Mouse (Mus musculus) gastrocnemius, postnatal 4 days (tissue): Measurements from ENCODE around the gene Ctdnep1. TPM values are rescaled to one million over a fixed set of nuclear protein-coding genes. Genes with fewer than 3 reads are reported as not detected.

Experiments used
- DNase-seq, 2 experiments: peaks; one replicate each; pipeline ENCODE4 v3.0.0; 2021 to 2022; ENCODE audit warnings: low spot score in 2 of 2, mixed read lengths in 2 of 2
- total RNA-seq, 2 experiments: library from RNA; stranded (reverse); gene quantifications; 2 replicates each; pipeline ENCODE4 v1.2.3; 2021

The Ctdnep1 gene
- total RNA-seq, 2 experiments from 2014 or later: 204 to 229 TPM

DNA sequence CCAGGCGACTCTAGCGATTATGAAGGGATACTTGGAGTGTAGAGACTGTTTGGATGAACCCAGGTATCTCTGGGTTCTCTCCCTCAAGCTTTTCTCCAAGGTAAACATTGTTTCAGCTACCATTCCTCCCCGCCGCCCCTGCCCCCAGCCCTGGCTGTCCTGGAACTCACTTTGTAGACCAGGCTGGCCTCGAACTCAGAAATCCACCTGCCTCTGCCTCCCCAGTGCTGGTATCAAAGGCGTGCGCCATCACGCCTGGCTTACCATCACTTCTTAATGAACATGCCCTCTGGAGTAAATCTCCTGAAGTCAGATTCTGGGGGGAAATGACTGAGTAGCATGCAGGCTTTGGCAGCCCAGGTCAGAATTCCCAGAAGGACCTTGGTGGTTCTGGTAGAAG lies 1.3 kb downstream of the Ctdnep1 start, which contains the start of gene Elp5:
Gene Elp5 (minus strand): TSS at position 293 of the 400 bp plus-strand sequence.
- DNase-seq: no peak

DNA sequence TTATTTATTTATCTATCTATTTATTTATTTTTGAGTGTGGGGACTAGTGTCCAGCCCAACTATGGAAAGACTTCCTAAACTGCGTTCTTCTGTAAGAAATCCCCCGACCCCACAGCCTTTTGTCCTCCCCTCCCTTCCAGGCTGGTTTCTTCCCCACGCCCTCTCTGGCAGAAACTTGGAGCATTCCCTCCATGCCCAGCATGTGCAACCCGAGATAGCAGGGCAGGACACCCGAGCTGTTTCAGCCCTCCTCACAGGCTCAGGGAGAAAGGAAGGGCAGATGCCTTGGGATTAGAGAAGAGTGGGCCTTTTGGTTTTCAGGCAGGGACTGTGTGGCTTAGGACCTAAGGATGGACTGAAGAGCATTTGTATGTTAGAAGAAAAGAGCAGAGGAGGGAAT lies 1.9 kb downstream of the Ctdnep1 start:
- no peak for DNase-seq

DNA sequence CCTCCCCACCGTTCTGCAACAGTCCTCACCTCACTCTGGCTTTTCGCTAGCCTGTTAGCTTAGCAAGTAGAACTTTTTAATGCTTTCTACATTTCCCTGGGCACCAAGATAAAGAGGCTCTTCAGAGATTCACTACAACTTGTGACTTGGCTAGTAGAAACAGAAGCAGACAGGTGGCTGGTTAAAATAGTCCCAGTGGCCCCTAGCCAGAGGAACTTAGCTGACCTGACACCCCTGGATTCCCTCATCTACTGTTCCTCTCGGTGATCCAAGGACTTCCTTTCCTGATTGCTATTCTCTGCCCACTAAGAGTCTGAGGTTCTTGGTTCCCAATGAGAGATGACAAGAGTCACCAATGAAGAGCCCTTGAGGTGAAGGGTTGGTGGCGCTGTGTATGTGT lies 2.4 kb downstream of the Ctdnep1 start:
- no peak for DNase-seq

DNA sequence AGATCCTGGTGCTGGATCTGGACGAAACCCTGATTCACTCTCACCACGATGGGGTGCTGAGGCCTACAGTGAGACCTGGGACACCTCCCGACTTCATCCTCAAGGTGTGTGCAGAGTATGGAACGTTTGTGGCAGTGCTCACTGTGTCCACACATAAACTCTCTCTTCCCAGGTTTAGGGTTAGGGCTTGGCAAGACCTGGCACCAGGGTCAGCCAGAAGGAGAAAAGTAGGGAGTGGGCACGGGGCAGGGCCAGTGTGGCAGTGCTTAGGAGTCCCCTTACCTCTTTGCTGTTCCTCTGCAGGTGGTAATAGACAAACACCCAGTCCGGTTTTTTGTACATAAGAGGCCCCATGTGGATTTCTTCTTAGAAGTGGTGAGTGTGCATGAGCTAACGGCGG lies 3.5 kb downstream of the Ctdnep1 start:
- DNase-seq: no peak

DNA sequence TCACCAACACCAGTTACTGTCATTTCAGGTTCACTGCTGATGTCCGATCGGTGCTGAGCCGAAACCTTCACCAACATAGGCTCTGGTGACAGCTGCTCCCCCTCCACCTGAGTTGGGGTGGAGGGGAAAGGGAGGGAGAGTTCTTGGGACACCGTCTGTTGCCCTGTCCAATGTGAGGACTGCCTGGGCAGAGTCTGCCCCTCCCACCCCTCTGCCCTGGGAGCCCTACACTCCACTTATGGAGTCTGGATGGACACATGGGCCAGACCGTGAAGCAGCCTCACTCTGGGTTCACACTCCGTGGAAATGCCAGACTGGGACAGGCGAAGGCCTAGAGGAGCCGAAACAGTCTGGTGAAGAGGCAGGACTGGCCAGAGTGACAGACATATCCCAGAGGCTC lies 9.0 kb downstream of the Ctdnep1 start:
- no peak for DNase-seq

DNA sequence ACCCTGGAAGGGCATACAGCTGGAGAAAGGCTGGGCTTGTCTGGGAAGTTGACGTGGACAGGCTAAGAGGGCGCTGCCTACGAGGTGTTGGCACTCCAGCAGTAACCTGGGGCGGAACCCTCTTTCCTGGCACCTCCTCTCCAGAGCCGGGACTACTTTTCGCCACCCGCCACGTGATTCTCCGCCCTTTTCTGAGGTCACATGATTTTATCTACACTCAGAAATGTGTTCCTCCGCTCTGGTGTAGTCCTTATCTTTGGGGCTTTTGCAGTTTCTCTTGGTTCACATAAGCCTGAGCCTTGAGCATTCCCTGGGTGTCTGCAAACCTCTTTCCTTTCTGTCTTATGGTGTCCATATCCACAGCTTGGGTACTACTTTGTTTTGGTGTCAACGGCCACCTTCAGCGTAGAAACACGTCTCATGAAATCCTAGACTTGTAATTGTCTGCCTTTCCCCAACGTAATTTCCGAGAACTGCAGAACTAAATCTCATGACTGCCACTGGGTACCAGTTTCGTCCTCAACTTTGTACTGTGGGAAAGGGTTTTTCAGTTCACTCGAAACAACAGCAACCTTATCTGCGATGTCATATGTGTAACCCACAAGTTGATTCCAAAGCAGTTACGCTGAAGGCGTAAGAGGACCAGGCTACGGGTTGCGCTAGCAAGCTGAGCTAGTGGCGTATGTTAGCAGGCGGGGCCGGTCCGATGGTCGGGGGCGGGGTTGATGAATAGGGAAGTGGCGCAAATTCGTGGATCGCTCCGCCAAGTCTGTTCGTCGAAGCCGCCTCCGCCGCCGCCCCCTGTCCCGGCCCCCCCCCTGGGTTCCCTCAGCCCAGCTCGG lies 10.1 kb downstream of the Ctdnep1 start, which contains the start of gene Gabarap:
Gene Gabarap (plus strand): TSS at position 294 of the 842 bp plus-strand sequence.
- peak; percentile 93 to 98 for DNase-seq

DNA sequence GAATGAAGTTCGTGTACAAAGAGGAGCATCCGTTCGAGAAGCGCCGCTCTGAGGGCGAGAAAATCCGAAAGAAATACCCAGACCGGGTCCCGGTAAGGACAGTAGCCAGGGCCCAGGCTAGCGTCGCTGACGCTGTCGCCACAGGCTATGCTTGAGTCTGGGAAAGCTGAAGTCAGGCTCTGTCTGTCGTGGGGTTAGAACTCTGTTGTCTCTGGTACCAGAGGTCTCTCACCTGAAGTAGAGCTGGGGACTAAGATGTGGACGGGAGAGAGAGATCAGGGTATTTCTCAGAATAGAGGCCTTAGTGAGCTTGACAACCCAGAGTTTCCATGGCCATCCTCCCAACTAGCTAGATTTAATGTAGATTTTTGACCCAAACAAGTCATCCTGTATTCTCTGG lies 10.8 kb downstream of the Ctdnep1 start:
- DNase-seq: no peak

DNA sequence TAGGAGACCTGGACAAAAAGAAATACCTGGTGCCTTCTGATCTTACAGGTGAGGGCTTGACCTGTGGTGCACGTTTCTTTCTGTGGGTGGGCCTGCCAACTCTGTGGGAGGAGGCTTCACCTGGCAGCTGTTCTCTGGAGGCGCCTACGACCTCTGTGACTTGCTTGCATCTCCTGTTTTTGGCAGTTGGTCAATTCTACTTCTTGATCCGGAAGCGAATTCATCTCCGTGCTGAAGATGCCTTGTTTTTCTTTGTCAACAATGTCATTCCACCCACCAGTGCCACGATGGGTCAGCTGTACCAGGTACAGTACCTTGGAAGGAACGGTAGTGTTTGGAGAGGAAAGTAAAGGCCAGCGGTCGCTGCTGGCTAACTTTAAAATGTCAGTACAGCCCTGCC lies 11.4 kb downstream of the Ctdnep1 start:
- DNase-seq: no peak

DNA sequence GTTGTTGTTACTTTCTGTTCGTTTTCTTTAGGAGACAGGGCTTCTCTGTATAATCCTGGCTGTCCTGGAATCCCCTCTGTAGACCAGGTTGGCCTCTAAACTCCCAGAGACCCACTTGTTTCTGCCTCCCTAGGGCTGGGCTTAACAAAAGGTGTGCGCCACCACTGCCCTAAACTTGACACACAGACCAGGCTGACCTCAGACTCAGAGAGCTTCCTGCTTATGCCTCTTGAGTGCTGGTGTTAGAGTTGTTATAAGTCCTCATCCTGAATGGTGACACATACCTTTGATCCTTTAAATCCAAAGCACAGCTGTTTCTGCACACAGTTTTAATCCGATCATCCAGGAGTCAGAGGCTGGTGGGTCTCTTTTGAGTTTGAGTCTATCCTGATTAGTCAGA lies 12.0 kb downstream of the Ctdnep1 start:
- no peak for DNase-seq

DNA sequence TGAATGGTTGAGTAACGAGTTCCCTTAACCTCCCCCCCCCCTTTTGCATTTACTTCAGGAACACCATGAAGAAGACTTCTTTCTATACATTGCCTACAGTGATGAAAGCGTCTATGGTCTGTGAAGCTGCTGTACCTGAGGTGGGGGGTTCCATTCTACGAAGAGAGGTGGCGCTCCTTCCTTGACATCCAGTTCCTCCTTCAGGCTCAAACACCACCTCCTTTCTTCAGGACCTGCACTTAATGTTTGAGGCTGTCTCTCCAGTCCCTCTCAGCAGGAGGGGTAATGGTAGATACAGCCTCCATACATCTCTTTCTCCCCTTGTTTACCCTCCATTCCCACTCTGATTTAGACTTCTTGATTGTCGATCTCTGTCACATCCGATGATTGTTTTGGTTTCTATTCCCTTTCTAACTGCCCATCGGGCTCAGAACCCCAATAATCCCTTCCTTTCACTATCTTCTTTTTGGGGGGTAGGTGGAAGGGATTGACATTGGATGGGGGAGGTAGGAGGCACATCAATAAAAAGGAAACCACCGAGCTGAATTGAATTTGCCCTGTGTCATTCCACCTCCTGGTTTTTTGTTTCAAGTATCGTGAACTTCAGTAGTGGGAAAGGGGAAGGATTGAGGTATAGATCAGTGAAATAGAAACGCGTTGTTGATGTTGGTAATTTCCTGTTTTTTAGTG lies 13.6 kb downstream of the Ctdnep1 start:
- DNase-seq: no peak

DNA sequence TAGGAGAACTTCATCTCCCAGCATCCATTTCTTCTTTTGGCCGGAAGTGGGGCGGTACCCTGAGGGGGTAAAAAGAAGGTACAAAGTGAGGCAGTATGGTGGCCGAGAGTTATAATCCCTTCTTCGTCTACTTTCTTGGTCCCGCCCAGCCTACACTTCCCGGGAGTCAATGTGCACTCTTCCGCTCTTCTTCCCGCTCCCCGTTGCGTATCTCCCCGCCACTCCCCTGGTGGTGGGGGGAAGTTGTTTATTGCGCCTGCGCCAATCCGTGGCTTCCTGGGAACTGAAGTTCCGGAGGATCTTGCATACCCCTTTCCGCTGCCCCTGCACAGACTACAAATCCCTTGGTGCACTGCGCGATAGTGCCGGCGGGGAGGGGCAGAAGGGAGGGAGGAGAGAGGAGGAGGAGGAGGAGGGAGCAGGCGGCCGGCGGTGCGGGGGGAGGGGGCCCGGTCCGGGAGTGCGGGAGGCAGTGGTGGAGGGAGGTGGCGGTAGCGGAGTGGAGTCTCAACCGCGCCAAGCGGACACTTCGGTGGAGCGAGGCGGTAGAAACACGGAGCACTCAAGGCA lies 14.5 kb downstream of the Ctdnep1 start, which contains the start of gene Phf23:
Gene Phf23 (plus strand): TSS at position 387 of the 570 bp plus-strand sequence.
- DNase-seq: peak; percentile 89 to 96

DNA sequence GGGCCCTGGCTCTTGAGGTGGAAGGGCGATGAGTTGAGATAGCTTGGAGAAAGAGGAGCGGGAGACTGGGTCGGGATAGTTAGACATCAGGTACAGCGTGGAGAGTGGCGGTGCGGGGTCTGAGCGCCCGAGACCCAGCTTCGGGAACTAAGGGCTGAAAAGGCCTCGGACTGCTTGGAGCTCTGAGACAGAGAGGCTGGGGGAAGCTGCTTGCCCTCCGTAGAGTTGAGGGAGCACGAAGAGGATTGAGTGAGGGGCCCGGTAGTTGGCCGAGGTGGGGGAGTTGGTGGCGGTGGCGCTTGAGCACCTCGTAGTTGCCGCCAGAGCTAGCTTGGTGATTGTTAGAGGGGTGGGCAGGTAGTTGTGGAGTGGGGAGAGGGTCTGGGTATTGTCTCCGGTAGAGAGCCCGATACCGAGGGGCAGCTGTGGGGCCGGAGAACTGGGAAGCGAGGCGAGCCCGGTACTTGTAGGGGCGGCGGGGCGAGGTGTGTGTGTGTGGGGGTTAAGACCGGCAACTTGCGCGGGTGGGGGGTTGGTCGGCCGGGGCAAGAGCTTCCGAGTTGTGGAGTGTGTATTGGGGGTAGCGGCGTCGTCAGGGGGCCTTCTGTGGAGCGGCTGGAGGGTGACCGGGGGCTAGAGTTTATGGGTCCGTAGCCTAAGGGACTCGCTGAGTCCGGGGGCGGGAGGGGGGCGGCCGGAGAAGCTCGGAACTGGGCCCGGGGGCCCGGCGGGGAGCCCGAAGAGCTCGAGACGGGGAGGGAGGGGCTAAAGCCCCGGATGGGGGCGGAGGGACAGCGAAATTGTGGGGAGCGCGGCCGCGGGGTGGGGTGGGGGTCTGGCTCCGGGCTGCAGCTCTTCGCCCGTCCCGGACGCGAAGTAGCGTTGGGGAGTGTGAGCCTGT lies 15.5 kb downstream of the Ctdnep1 start:
- DNase-seq: peak in 1 of 2 experiments; percentile 76

DNA sequence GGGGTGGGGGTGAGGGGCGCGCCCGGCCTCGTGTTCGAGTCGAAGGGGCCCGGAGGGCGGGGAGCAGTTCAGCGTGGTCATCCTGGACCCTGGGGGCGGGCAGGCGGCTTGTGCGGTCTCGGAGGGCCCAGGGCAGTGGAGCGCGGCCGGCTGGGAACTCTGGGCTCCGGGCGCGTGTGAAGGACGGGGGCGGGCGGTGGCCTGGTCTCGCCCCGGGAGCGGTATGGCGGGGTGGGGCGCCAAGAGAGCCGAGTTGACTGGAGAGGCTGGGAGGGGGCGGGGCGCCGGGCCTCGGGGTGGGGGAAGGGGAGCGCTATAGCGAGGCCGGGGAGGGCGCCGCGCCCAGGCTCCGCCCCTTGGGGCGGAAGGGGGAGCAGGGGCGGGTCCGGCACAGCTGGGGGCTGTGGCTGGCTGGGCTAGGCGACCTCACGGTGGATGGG lies 16.1 kb downstream of the Ctdnep1 start:
- DNase-seq: peak; percentile 88 to 90

DNA sequence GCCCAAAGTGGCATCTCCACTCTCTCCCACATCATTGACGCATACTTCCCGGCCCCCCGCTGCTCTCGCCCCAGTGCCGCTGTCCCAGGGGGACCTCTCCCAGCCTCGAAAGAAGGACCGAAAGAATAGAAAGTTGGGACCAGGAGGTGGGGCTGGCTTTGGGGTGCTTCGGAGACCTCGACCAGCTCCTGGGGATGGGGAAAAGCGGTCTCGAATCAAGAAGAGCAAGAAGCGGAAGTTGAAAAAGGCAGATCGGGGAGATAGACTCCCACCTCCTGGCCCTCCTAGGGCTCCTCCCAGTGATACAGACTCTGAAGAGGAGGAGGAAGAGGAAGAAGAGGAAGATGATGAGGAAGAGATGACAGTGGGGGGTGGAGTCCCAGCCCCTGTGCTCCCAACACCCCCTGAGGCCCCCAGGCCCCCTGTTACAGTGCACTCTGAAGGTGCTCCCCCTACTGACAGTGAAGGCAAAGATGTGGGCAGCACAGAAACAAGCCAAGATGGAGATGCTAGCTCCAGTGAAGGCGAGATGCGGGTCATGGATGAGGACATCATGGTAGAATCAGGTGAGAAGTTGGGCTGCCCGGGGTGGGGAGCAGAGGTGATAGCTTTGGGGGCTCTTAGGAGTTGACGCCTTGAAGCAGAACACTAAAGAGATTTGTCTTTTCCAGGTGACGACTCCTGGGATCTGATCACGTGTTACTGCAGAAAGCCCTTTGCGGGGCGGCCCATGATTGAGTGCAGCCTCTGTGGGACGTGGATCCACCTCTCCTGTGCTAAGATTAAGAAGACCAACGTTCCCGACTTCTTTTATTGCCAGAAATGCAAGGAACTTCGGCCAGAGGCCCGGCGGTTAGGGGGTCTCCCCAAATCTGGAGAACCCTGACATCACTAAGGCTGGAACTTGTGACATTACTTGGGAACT lies 17.9 kb downstream of the Ctdnep1 start:
- DNase-seq: no peak

DNA sequence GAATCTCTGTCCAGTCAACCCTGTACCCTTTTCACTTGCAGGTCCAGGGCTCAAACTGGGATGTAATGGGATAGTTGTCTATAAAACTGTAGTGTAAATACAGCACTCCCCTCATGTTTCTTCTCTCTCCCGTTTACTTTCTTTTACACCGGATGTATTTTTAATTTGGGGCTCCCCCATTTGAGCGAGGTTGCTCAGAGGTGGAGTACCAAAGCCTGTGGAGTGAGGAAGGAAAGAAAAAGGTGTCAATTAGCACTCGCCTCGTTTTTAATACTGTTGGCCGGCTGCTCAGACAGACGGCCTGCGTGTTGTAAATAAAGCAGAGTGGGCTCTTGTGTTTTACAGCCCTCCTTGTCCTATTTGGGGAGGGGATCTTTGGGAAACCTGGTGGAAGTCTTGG lies 18.7 kb downstream of the Ctdnep1 start:
- DNase-seq: no peak

DNA sequence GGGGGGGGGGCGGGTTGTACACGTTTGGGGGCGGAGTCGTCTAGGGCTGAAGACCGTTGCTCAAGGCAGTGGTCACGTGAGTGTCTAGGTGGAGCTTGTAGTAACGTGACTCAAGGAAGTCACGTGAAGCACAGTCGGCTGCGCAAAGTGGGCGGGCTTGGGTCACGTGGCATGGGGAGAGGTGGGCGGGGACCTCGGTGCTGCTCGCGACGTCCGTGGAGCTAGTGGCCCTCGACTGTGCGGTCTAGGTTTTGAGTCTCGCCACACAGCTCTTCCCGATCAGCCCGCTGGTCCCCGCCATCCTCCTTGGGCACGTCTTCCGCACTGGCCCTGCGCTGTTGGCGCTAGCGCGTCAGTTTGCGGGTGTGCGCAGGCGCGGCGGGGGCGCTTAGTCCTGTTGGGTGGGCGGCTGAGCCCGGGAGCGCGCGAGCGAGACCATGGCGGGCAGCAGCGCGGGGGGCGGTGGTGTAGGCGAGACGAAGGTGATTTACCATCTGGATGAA lies 19.5 kb downstream of the Ctdnep1 start, which contains the start of gene Dvl2:
Gene Dvl2 (plus strand): TSS at position 200 of the 503 bp plus-strand sequence.
- DNase-seq: peak; percentile 83 to 92

DNA sequence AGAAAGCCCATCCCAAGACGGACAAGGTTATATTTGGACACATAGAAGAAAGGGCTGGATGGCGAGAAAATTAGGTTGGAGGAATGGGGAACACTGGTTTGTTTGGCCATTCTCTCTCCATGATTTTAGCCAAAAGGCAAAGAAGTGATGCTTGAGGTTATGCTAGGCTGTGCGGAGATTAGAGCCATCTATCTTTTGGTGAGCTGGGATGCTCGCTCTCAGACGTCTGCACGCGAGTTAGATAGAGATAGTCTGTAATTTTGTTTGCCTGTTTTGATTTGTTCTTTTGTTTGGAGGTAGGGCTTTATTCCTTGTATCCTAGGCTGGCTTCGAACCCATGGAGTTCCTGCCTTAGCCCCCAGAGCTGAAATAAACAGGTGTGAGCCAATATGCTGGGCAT lies 20.2 kb downstream of the Ctdnep1 start:
- no peak for DNase-seq

DNA sequence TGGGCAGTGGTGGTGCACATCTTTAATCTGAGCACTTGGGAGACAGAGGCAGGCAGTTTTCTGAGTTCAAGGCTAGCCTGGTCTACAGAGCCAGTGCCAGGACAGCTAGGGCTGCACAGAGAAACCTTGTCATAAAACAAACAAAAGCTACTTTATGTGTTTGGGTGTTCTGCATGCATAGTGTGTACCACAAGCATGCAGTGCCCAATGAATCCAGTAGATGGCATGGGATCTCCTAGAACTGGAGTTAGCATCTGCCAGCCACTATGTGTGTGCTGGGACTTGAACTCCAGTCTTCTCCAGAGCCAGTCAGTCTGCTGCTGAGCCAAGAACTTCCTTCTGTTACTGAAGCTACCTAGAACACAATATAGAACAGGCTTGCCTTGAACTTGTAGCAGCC lies 20.9 kb downstream of the Ctdnep1 start:
- DNase-seq: no peak

DNA sequence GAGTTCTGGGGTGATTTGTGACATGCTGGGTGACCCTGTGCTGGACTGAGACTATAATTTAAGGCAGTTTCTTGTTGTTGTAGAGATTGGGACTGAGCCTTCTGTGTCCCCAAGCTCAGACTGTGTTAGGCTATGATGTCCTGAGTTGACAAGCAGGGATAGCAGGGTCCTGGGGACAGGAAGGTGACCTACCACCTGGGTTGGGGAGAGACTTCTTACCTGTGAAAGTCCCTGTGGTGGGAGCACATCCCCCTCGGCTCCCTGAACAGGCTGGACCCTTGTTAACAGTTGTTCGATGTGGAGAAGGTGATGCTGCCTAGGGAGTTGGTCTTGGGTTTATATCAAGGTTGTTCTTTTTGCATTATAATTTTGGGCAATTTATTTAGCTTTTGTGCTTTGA lies 21.5 kb downstream of the Ctdnep1 start:
- DNase-seq: no peak
